Mouse (Mus musculus): ENCODE measurements around the gene Epha2.

DNA sequence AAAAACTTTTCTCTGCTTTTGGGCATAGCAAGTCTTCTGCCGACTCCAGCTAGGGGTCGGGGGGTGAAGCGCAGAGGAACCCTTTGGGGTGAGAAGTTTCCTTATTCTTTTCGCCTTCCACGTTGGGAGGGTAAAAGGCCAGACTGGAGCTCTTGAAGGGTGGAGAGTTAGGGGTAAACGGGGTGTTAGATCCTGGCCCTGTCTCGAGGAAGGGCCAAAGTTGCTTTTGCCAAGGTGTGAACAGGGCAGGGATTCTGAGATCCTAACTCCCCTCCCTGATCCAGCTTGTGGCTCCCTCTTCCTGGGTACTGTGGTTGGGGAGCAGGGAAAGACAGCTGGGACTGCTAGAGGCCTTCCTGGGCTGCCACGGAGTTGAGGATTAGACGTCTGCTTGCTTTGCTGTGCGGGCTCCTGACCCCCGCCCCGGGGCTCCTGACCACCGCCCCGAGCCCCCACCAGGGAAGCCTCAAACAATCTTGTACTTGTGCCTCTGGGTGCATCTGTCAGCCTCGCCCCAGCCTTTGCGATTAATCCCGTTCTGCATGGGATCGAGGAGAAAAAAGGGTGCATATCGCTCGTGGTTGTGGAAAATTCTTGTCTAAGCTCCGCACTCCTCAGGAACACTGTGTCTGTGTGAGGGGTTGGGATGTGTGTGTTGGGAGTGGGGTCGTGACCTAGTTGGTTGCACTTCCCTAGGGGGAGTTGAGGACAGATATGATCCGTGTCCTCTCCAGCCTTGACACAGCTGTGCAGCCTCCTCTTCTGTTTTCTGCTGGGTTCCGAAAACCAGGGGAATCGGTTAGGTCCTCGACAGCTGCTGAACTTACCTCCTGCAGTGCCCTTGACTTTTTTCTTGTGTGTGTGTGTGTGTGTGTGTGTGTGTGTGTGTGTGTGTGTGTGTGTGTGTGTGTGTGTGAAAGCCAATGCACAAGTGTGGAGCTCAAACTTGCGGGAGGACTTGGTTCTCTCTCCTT lies 1.7 kb downstream of the Epha2 start:
- TF ChIP-seq CTCF (IDR thresholded peaks at IDR 0.05; ENCODE audit: low read depth), result no peak
- TF ChIP-seq EP300 (IDR thresholded peaks at IDR 0.05; ENCODE audit: low read depth), result no peak

All from liver, embryonic 14.5 days (tissue).